Mouse (Mus musculus) splenic B cell, adult 2 months (primary cell): ENCODE results near the gene Ifitm1.
"Not testable (repeated sequence)": the region's sequence is repeated elsewhere in the genome, so short reads cannot be mapped to it uniquely, and the experiment has no call there.

Experiments used
- DNase-seq: peaks from one replicate; pipeline ENCODE4 v3.0.0-alpha.2; 2011; ENCODE audit warnings: low read depth, low spot score
- H3K27me3 ChIP-seq: 2 replicates; pipeline ENCODE4 v1.6.1; 2012; ENCODE audit warnings: mild to moderate bottlenecking, low read length, moderate library complexity, mixed read lengths; ENCODE audit not compliant: control insufficient read depth, poor library complexity, insufficient read depth, severe bottlenecking
- H3K36me3 ChIP-seq: 2 replicates; pipeline ENCODE4 v1.6.1; 2012; ENCODE audit warnings: mild to moderate bottlenecking, low read length, moderate library complexity, mixed read lengths; ENCODE audit not compliant: control insufficient read depth, poor library complexity, insufficient read depth, severe bottlenecking

The Ifitm1 gene

DNA sequence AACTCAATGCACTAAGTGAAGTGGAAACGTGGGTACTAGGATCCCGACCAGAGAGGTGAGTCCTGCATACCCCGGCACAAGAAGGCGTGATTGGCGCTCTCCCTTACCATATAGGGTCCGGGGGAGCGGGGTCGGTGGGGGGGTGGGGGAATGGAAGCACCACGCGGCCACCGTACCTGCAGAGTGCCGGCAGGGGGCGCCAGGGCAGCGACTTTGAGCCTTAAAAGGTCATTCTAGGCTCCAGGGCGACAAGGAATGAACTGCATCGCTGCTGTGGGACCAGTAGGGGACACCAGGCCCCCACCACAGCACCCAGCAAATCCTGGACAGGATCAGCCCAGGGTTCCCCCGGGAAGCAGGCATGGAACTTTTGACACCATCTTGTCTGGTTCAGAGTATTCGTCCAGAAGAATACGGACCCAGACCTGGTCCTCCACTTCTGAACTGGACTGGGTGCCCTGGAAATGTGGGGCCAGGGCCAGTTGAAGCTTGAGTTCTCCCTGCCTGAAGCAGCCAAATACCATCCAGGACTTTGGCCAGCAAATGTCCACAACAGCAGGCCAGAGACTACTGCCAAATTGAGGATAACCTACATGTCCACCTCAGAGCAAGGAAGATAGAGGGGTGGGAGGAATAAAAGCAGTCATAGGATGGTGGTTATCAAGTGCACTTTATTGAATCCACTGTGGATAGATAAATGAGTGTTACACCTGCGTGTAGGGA is 42.1 kb downstream of the Ifitm1 start:
- no peaks in the 10 kb centered on the region for H3K27me3 ChIP-seq
- no peaks in the 10 kb centered on the region for H3K36me3 ChIP-seq
- DNase-seq, result peak; percentile 78

DNA sequence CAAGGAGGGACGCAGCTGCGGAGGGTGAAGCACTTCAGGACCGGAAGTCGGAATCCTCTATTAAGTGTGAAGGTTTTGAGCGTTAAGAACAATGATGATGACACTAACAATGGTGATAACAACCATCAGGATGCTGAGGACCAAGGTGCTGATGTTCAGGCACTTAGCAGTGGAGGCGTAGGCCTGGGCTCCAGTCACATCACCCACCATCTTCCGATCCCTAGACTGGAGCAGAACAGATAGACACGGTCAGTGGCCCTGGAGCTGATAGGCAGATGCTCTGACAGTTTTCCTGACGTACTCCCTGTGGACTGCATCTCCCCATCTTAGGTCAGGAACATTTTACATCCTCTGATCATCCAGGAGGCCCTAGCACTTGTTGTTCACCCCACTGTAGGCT is 42.6 kb downstream of the Ifitm1 start:
- no peaks in the 10 kb centered on the region for H3K27me3 ChIP-seq
- no peak for DNase-seq

DNA sequence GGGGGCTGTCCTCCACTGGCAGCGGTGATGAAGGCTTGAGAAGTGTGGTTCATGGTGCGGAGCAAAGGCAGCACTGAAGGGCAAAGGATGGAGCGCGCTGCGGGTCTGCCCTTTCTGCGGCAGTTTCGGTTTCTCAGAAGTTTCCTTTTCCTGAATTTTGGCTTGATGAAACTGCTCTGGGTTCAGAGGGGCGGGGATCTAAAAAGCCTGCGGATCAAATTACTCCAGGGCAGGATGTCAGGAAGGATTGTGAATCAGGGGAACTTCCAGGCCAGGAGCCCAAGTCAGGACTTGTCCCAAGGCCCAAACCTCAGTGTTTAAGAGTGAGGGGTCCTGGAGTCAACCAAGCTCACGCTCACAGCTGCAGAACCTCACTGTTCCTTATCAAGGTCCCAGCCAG is 43.6 kb downstream of the Ifitm1 start, which contains the start of gene Ifitm3:
Ifitm3 (minus strand) TSS at position 178 of the 400 bp plus-strand sequence.
- no peaks in the 10 kb centered on the region for H3K27me3 ChIP-seq
- peak; percentile 18 for DNase-seq
- no peaks in the 10 kb centered on the region for H3K36me3 ChIP-seq

More for the DNA sequence above, 42.6 kb downstream of the Ifitm1 start:
- H3K36me3 ChIP-seq, result no peaks in the 10 kb centered on the region

DNA sequence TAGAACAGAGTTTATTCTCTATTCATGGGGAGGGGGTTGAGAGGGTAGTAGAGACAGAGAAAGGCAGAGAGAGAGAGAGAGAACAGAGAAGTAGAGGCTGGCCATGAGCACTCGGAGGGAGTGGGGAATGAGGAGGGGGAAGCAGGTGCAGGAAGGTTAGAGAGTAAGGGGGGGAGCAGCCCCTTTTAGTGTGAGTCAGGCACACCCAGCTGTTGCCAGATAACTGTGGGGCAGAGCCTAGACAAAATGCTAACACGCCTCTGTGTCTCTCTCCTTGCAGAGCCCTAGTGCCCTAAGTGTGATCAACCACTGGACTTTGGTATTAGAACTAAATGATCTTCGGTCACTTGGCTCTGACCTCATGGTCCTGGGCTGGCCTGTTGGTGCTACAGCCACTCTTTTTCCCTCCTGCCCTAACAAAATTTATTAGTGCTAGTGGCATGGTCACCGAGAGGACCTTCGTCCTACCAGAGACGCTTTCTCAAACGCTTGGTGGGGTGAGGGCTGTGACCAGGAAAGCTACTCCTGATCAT is 44.3 kb downstream of the Ifitm1 start:
- no peak for DNase-seq
- Histone ChIP-seq H3K27me3 (no peaks in the 10 kb centered on the region), H3K36me3 (no peaks in the 10 kb centered on the region)

DNA sequence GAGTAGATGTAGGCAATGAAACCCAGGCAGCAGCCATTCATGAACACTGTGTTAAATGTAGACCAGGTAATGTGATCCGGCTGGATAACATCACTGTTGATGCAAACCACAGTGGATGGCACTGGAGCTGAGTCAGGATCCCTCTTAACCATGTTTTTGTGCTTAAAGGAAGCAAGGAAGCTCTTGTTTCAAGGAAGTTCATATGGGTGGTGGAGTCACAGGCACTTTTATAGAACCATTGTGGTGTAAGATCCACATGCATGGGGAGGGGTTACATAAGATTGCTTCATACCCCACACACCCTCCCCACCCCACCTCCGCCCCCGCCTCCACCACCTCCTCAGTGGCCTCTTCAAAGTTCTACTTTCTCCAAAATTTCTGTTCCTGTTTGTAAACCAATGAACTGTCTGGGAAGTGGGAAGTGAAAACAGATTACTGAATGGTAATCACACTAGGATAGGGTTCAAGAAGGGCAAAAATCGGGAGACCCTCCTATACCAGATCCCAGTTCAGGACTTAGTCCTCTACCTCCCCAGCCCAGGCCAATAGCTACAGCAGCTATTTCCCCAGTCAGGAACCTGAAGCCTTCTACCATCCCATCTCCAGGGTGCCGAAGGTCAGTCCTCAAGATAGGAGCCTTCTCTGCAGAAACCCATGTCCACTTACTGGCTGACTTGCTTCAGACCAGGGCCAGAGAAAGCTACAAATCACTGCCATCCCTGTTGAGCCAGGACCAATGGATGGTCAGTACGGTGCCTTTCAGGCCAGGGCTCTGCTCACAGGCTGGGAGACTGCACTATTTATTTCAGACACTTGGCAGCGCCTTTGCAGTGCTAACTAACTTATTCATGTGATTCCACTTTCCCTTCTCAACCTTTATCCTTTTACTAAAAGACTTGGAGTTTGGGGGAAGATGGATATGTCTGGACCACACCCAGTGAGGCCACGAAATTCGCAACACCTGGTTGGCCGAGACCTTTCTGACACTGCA is 50.0 kb downstream of the Ifitm1 start:
- DNase-seq, result no peak

DNA sequence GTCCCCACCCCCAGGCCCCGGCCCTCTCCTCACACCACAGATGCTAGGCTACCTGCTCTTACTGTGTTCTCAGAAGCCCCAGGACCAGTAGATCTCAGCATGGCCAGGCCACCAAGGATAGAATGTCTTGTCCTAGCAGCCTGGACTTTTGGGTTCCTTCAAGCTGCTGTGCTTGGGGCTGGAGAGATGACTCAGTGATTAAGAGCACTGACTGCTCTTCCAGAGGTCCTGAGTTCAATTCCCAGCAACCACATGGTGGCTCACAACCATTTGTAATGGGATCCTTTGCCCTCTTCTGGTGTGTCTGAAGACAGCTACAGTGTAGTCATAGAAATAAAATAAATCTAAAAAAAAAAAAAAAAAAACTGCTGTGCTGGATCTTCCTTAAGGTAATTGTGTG is 50.8 kb downstream of the Ifitm1 start, which contains the start of gene Ifitm6:
Ifitm6 (minus strand) TSS at position 101 of the 400 bp plus-strand sequence.
- not testable (repeated sequence) for H3K27me3 ChIP-seq, DNase-seq, H3K36me3 ChIP-seq

More for the DNA sequence above, 50.0 kb downstream of the Ifitm1 start:
- no peaks in the 10 kb centered on the region for H3K36me3 ChIP-seq
- no peaks in the 10 kb centered on the region for H3K27me3 ChIP-seq

DNA sequence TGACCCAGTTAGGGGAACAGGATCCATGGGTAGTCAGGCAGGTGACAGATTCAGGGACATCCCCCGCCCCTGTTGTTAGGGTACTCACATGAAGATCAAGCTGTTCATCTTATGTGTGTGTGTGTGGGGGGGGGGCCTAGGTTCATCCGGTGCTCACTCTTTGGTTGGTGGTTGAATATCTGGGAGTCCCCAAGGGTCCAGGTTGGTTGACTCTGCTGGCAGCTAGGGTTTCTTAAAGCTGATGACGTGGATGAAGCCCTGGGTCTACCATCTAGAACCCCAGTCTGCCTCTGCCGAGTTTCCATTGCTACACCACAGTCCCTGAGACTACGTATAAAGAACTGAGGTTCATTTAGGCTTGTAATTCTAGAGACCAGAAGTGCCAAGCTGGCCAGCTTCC is 52.0 kb downstream of the Ifitm1 start:
- no peak for DNase-seq

More for the DNA sequence above, 52.0 kb downstream of the Ifitm1 start:
- H3K36me3 ChIP-seq, result no peaks in the 10 kb centered on the region
- no peaks in the 10 kb centered on the region for H3K27me3 ChIP-seq
